Mouse (Mus musculus) B cell, adult (primary cell): ENCODE results near the gene Yy1. TPM values are rescaled to one million over a fixed set of nuclear protein-coding genes. Genes with fewer than 3 reads are reported as not detected.

ENCODE experiments used
- total RNA-seq: library from RNA; stranded (reverse); gene quantifications from 4 replicates; pipeline ENCODE4 v1.2.4, GENCODE M21; 2023; ENCODE audit not compliant: inconsistent age

Yy1 gene
- 78.9 to 84.3 TPM (median 79.9 TPM) in 4 replicates for total RNA-seq

GRCm38 (mm10) chr12:108792546-108793452, at the start of gene Yy1:
TSS of gene Yy1 (plus strand) at chr12:108792973.

GRCm38 (mm10) chr12:108835840-108836409, 43.2 kb downstream of the Yy1 start, which contains the start of the genes Slc25a29 and Slc25a47:
TSS of gene Slc25a29 (minus strand) at chr12:108835883.
TSS of gene Slc25a47 (plus strand) at chr12:108836046.

Other genes with a start within 250 kb of the Yy1 start
- 462 to 497 TPM (median 482 TPM) in 4 replicates for gene Evl, start 238.3 kb upstream of the Yy1 start, total RNA-seq
- not detected in 4 replicates for gene Degs2, start 90.7 kb upstream of the Yy1 start, total RNA-seq
- 2.8 to 8.4 TPM (median 4.2 TPM) in 4 replicates for gene Slc25a29, start 42.9 kb downstream of the Yy1 start, total RNA-seq
- gene Slc25a47, start 43.1 kb downstream of the Yy1 start, total RNA-seq: 1.1 to 2.0 TPM (median 1.5 TPM) in 4 replicates
- gene Wdr25, start 100.7 kb downstream of the Yy1 start, total RNA-seq: 5.6 to 9.3 TPM (median 8.8 TPM) in 4 replicates
- gene Wars, start 101.2 kb downstream of the Yy1 start, total RNA-seq: 45.9 to 54.5 TPM (median 47.8 TPM) in 4 replicates